Mouse (Mus musculus) mouse embryonic stem cell (cell line): ENCODE data around the gene Ifih1.

ENCODE experiments used
- in situ Hi-C, 2 experiments: fragments of 300-500 bp; cut with MboI; formaldehyde crosslinking; loops; 1 replicate in 1 of 2; 3 replicates in 1 of 2; pipeline ENCODE4 v1.14.3; 2019 to 2020; ENCODE audit warnings: low sequenced_read_pairs in 2 of 2, low pct_unique_long_range_greater_than_20kb in 1 of 2, mixed read lengths in 1 of 2; ENCODE audit not compliant: unreplicated experiment in 1 of 2

The Ifih1 gene

DNA sequence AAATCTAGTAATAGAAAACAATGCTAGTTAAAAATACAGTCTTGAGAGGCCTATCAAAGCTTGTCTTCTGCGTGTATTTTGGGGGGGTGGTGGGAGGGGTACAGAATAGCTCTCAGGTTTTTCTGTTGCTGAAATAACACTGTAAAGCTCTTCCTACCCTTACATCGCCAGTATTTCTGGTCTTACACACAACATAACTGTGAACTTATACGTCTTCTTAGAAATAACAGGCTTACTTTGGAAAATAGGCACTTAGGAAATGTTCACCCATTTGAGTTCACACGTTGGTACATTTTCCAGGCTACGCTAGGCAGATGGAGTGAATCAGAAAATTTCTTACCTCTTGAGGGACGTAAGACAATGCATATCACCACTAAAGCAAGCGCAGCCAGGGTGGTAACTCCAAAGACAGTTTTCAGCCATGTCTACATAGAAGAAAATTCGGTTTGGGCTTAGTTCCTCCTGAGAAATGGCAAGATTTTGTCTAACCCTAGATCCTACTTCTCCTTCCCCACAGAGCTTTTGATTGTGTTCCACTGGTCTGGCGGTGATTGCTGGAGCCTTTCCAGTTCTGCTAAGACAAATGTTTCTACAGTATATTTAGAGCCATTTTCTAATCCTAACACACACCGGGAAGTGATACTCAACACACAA is 72.8 kb downstream of the Ifih1 start:
- in situ Hi-C loops = no loop called here

DNA sequence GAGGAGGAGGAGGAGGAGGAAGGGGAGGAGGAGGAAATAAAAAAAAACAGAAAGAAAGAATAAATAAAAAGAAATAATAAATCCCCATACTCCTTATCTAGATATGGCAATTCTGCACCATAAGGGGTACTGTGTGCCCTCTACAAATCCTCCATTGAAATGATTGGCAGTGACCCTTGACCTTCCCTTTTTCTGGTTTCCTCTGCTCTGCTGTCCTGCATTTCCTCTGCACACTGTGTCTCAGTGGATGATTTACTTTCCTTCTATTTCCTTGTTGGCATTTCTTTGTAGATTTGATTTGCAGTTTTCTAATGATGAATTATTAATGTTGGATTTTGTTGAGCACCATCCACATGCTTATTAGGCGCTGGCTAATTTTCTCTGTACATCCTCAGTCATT is 81.4 kb downstream of the Ifih1 start:
- in situ Hi-C loops = no loop called here

DNA sequence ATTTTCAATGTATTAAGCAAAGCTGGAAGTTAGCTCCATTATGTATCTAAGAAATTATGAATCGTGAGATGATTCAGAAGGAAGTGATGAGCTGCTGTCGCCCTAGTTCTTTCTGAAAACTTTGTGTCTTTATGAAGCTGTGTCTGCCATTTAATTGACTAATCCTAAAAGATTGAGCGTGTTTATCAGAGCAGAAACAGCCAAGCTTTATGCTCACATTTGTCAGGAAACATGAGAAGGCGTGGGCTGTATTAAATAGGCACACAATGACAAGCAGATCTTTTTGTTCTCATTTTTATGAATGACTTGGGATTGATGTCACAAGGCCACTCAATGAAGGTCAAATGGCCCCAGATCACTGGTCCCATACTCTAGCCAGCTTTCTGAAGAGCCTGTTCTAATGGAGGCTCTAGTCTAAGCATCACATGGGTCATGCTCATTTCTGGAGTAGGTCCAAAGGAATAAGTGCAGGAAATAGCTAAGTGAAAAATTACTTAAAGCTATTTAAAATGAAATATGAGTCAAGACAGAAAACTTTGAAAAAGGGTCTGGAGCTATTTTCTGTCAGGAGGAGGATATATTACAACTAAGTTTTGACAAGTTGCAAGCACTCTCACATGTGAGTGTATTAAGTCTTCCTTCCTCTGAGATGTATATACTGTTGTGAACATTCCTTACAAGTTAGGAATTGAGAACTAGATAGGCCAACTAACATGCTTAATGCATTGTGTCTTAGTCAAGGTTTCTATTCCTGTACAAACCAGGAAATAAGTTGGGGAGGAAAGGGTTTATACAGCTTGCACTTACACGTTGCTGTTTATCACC is 83.2 kb downstream of the Ifih1 start:
- in situ Hi-C loops = no loop called here

DNA sequence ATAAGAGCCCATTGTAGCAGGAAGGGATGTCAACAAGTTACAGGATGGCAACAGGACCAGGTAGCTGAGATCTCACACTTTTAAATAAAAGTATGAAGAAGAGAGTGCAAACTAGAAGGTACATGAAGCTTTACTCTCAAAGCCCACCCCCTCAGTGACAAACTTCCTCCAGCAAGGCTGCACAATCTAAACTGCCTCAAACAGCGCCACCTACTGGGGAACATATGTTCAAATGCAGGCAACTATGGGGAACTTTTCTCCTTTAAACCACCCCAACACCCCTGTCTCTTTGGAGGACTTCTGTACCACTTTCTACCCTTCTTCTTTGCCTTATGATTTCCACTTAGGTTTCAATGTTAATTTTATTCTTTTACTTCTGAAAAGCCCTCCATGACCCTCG is 88.6 kb downstream of the Ifih1 start:
- in situ Hi-C loops = no loop called here

DNA sequence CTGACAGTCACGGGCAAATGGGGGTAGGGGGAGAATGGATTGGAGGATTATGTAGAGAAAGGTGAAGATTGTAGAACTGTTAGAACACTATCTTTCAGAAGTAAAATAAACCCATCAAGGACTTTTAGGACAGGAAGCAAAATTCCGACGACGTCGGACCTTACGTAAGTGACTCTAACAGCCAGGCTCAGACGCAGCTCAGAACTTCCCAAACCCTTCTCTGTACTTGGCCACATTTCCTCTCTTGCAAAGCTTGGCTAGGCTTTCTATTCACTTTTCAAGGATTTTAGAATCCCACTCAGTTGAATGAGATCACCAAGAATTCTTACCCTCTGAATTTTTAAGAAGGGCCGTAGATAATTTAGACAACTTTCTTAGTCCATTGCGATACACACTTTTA is 89.7 kb downstream of the Ifih1 start:
- in situ Hi-C loops = no loop called here

DNA sequence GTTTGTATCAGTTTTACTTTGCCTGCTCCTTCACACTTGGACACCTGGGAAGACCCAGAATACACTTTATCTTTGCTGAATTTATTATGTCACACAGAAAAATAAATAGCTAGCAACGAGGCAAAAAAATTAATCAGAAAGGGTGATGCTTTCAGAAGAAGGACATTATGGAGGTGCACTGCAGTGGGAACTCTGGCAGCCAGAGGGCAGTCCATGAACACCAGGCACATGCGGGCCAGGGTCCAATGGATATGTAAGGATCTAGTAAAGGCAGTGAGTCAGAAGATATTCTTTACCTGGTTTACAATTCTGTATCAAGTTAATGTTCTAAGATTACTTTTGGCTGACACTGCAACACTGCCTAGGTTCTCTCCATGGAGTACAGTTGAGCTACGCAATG is 96.4 kb downstream of the Ifih1 start:
- in situ Hi-C loops = no loop called here

DNA sequence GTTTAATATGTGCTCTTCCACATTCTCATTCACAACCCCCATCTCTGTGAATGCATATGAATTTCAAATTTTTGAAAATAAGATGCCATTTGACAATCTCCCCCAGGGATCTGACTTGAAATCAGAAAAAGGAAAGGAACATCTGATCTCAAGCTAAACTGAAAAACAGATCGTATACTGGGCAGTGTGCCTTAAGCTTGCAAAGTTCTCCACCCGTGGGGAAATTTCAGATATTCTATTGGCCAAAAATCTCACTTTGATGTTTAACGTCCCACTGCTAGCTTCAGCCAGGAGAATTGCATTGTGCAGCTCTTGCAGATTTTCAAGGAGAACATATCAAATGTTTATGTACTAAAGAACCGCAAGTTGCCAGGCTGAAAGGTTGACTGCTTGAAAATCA is 96.9 kb downstream of the Ifih1 start:
- in situ Hi-C loops = no loop called here

DNA sequence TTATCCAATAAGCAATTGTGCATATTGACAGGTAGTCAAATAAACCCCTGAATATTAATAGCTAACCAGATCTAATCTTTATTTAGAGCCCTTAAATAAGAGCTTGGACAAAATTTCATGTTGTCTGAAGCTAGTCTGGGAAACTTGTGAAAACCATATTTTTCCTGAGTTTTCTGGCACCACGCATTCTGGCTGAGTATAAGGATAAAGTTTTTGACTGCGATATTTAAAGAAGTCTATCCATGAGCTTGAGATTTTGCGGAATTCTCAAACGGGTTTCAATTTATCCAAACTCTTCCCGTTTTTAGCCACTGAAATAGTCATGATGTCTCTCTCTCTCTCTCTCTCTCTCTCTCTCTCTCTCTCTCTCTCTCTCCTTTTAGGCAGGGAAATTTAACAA is 98.0 kb downstream of the Ifih1 start:
- in situ Hi-C loops = no loop called here
